Mouse (Mus musculus) embryonic facial prominence, embryonic 11.5 days (tissue): ENCODE data around the gene Sh2d3c. TPM values are rescaled to one million over a fixed set of nuclear protein-coding genes. Genes with fewer than 3 reads are reported as not detected.

Experiments
- ATAC-seq: fragments of 200-750 bp; cut with Nextera tagmentation; replicated peaks from 2 replicates; pipeline ENCODE4 v1.8.0; 2017; ENCODE audit warnings: low read depth; ENCODE audit not compliant: insufficient number of reproducible peaks, low FRiP score, low TSS enrichment
- DNase-seq: peaks from one replicate; pipeline ENCODE4 v3.0.0-alpha.2; 2015; ENCODE audit warnings: low spot score
- H3K27ac ChIP-seq: fragments of 300-500 bp; sonication (generic); replicated peaks from 2 replicates; pipeline ENCODE4 v1.5.1; 2014; ENCODE audit warnings: mild to moderate bottlenecking, low read depth, low read length, control low read depth
- H3K27me3 ChIP-seq: fragments of 300-500 bp; sonication (generic); 2 replicates; pipeline ENCODE4 v1.6.1; 2014; ENCODE audit warnings: mild to moderate bottlenecking, low read length, moderate library complexity, mixed read lengths; ENCODE audit not compliant: control insufficient read depth, insufficient read depth
- H3K36me3 ChIP-seq: fragments of 300-500 bp; sonication (generic); replicated peaks from 2 replicates; pipeline ENCODE4 v1.6.1; 2014; ENCODE audit warnings: low read depth, mild to moderate bottlenecking, low read length, moderate library complexity, mixed read lengths; ENCODE audit not compliant: control insufficient read depth, insufficient read depth
- H3K4me1 ChIP-seq: fragments of 300-500 bp; sonication (generic); 2 replicates; pipeline ENCODE4 v1.6.1; 2014; ENCODE audit warnings: low read length, mixed read lengths; ENCODE audit not compliant: control insufficient read depth, insufficient read depth
- H3K4me2 ChIP-seq: fragments of 300-500 bp; sonication (generic); 2 replicates; pipeline ENCODE4 v1.6.1; 2014; ENCODE audit warnings: low read depth, mild to moderate bottlenecking, control low read depth, low read length, moderate library complexity
- H3K4me3 ChIP-seq: fragments of 300-500 bp; sonication (generic); 2 replicates; pipeline ENCODE4 v1.5.1; 2014; ENCODE audit warnings: low read depth, low read length, control low read depth
- H3K9ac ChIP-seq: fragments of 300-500 bp; sonication (generic); replicated peaks from 2 replicates; pipeline ENCODE4 v1.6.1; 2014; ENCODE audit warnings: mild to moderate bottlenecking, control low read depth, low read length
- H3K9me3 ChIP-seq: fragments of 300-500 bp; sonication (generic); replicated peaks from 2 replicates; pipeline ENCODE4 v1.6.1; 2016; ENCODE audit warnings: mild to moderate bottlenecking, low read length, inconsistent platforms, mixed read lengths; ENCODE audit not compliant: control insufficient read depth
- WGBS: fragments of 180-500 bp; shearing (Covaris S2); extraction: QIAGEN DNeasy Blood & Tissue Kit; methylation state at CpG from one replicate; pipeline ENCODE4 v1.1.7; 2014; 5-methylcytosine and 5-hydroxymethylcytosine counted together
- polyA plus RNA-seq: library from polyadenylated mRNA; unstranded; fragments of >200 nt; fragmentation: Nextera tagmentation; extraction: Ambion mirVana; gene quantifications from 2 replicates; pipeline ENCODE4 v1.2.1, GENCODE M21; 2014

Sh2d3c gene
- polyA plus RNA-seq, 1 experiment from 2014 or later, result 21.1 TPM

- H3K36me3 ChIP-seq, result peaks cover 4% of the 10 kb centered on the region; the same call in 1 of the 2 replicates
- ATAC-seq, result no peak
- H3K4me1 ChIP-seq, result peaks cover 4% of the 10 kb centered on the region; the same call in 1 of the 2 replicates
Observed at GRCm38 (mm10) chr2:32751665-32752033, 30.8 kb downstream of the Sh2d3c start.

DNA sequence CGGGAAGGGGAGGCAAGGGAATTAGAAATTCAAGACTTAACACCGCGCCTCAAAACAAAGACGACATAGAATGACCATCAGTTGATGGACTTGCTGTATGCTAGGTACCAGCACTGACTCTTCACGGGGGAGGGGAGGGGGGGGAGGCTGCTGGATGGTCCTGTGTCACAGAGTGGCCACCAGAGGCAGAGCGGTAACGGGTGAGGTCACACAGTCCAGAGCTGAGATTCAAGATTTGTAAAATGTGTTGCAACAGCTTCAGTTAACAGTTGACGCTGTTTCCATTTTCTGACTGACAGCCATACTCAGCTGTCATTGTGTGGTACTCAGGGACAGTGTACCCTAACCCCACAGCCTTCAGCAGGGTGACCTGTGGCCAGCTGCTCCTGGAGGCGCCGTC is 31.3 kb downstream of the Sh2d3c start:
- Histone ChIP-seq H3K4me1 (peaks cover 4% of the 10 kb centered on the region; the same call in 1 of the 2 replicates), H3K9me3 (no peaks in the 10 kb centered on the region), H3K4me3 (no peak overlapping the region), H3K36me3 (peaks cover 4% of the 10 kb centered on the region; the same call in 1 of the 2 replicates), H3K9ac (no peak overlapping the region), H3K27me3 (no peaks in the 10 kb centered on the region), H3K27ac (no peak overlapping the region), H3K4me2 (no peak overlapping the region)
- 69% methylated on average over 10 of the region's 10 CpGs for WGBS
- no peak for ATAC-seq
- DNase-seq, result no peak

More at GRCm38 (mm10) chr2:32751665-32752033, 30.8 kb downstream of the Sh2d3c start:
- 18% methylated on average over 9 of the region's 10 CpGs for WGBS
- no peaks in the 10 kb centered on the region for H3K9me3 ChIP-seq
- DNase-seq, result no peak
- H3K4me3 ChIP-seq, result peak overlapping the region; percentile 34
- peak overlapping the region; percentile 64 for H3K4me2 ChIP-seq
- H3K27me3 ChIP-seq, result no peaks in the 10 kb centered on the region
- H3K27ac ChIP-seq, result peak overlapping the region; percentile 35; the same call in 1 of the 2 replicates
- peak overlapping the region; percentile 26 for H3K9ac ChIP-seq

GRCm38 (mm10) chr2:32756674-32757055 is 35.8 kb downstream of the Sh2d3c start:
- Histone ChIP-seq H3K36me3 (peaks cover 6% of the 10 kb centered on the region), H3K27ac (no peak overlapping the region)
- ATAC-seq, result no peak

DNA sequence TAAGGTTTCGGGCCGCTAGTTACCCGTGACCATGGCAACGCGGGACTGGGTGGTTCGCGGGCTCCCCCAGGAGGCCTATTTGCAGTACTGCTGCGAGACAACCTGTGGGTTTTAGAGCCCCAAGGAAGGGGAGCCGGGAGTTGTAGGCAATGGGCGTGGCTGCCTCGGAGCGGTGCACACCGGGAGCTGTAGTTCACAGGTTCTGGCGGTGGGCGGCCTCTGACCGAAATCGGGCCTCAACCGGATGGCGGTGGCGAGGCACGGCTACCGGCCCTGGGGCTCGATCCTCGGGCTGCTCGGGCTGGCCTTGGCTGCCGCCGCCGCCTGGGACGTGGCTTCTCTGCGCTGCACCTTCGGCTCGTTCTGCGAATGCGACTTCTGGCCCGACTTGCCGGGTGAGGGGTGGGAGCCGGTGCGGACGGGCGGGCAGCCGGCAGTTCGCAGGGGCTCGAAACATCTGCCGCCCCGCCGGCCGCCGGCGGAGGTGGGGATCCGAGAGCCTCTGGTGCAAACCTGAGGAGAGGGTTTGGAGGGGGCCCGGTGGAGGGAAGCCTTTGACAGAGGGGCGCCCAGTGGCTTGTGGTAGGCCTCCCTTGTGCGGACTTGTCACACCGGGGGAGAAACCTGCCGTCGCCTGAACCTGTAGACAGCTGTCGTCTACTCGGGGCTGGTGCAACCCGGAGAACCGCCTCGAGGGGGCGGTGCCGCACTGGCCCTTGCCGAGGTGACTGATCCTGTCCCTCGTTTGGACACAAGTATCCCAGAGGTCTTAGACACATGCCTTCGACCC is 36.4 kb downstream of the Sh2d3c start, which contains the start of gene Tor2a:
Tor2a (plus strand) TSS at position 179 of the 790 bp plus-strand sequence.
- WGBS, result under 1% methylated on average over 66 of the region's 66 CpGs

More at GRCm38 (mm10) chr2:32756674-32757055, 35.8 kb downstream of the Sh2d3c start:
- no peak overlapping the region for H3K9ac ChIP-seq
- H3K27me3 ChIP-seq, result no peaks in the 10 kb centered on the region
- H3K4me3 ChIP-seq, result no peak overlapping the region; the same call in 1 of the 2 replicates
- no peaks in the 10 kb centered on the region for H3K9me3 ChIP-seq
- H3K4me1 ChIP-seq, result no peaks in the 10 kb centered on the region; the same call in 1 of the 2 replicates
- no peak overlapping the region for H3K4me2 ChIP-seq
- WGBS, result 23% methylated on average over 5 of the region's 6 CpGs
- DNase-seq, result no peak

DNA sequence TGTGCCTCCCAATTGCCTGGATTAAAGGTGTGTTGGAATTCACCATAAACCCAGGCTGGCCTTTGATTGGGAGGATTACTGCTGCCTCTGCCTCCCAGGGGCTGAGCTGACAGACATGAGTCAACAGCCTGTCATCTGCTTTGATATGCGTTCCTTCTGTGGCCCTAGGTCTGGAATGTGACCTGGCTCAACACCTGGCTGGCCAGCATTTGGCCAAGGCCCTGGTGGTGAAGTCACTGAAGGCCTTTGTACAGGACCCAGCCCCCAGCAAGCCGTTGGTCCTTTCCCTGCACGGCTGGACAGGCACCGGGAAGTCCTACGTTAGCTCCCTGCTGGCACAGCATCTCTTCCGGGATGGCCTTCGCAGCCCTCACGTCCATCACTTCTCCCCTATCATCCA is 37.6 kb downstream of the Sh2d3c start:
- Histone ChIP-seq H3K4me1 (no peaks in the 10 kb centered on the region), H3K9me3 (no peaks in the 10 kb centered on the region), H3K36me3 (peaks cover 3% of the 10 kb centered on the region), H3K27me3 (no peaks in the 10 kb centered on the region), H3K9ac (no peak overlapping the region), H3K4me3 (no peak overlapping the region), H3K27ac (no peak overlapping the region; the same call in 1 of the 2 replicates), H3K4me2 (no peak overlapping the region)
- WGBS, result 76% methylated on average over 8 of the region's 8 CpGs
- no peak for ATAC-seq
- no peak for DNase-seq

More for the DNA sequence above, 36.4 kb downstream of the Sh2d3c start, which contains the start of gene Tor2a:
- H3K36me3 ChIP-seq, result peaks cover 6% of the 10 kb centered on the region
- DNase-seq, result peak; percentile 99
- peak within 1 kb of the TSS; percentile 82 for H3K9ac ChIP-seq
- peak within 1 kb of the TSS; percentile 56 for H3K4me2 ChIP-seq
- no peaks in the 10 kb centered on the region for H3K27me3 ChIP-seq
- H3K27ac ChIP-seq, result peak within 1 kb of the TSS; percentile 79
- no peaks in the 10 kb centered on the region for H3K9me3 ChIP-seq
- no peaks in the 10 kb centered on the region for H3K4me1 ChIP-seq
- H3K4me3 ChIP-seq, result peak within 1 kb of the TSS; percentile 62
- peak; percentile 72 for ATAC-seq

- Histone ChIP-seq H3K9me3 (no peaks in the 10 kb centered on the region), H3K4me3 (no peak overlapping the region), H3K27ac (no peak overlapping the region; the same call in 1 of the 2 replicates), H3K4me1 (no peaks in the 10 kb centered on the region), H3K36me3 (peaks cover 3% of the 10 kb centered on the region), H3K4me2 (no peak overlapping the region), H3K27me3 (no peaks in the 10 kb centered on the region), H3K9ac (no peak overlapping the region)
- WGBS, result 92% methylated on average over 2 of the region's 2 CpGs
- DNase-seq (no peak), ATAC-seq (no peak)
Observed at GRCm38 (mm10) chr2:32759001-32759400, 38.1 kb downstream of the Sh2d3c start.

GRCm38 (mm10) chr2:32761361-32761760 is 40.5 kb downstream of the Sh2d3c start:
- Histone ChIP-seq H3K4me1 (no peaks in the 10 kb centered on the region), H3K4me2 (no peak overlapping the region), H3K27ac (no peak overlapping the region), H3K4me3 (no peak overlapping the region), H3K9ac (no peak overlapping the region), H3K27me3 (no peaks in the 10 kb centered on the region), H3K9me3 (no peaks in the 10 kb centered on the region), H3K36me3 (peaks cover 3% of the 10 kb centered on the region)
- ATAC-seq, result no peak
- no peak for DNase-seq
- WGBS, result 89% methylated on average over 14 of the region's 14 CpGs

GRCm38 (mm10) chr2:32761859-32762258 is 41.0 kb downstream of the Sh2d3c start:
- no peak overlapping the region for H3K27ac ChIP-seq
- no peak overlapping the region for H3K9ac ChIP-seq
- whole genome bisulfite sequencing, result 95% methylated on average over 4 of the region's 4 CpGs
- no peak overlapping the region for H3K4me3 ChIP-seq
- ATAC-seq (no peak), DNase-seq (no peak)
- peaks cover 3% of the 10 kb centered on the region for H3K36me3 ChIP-seq
- H3K27me3 ChIP-seq, result no peaks in the 10 kb centered on the region
- H3K4me2 ChIP-seq, result no peak overlapping the region
- H3K9me3 ChIP-seq, result no peaks in the 10 kb centered on the region
- H3K4me1 ChIP-seq, result no peaks in the 10 kb centered on the region
